Mouse (Mus musculus) ES-Bruce4 (cell line): ENCODE measurements around the gene Rnf224.

ENCODE experiments used
- CTCF ChIP-seq: IDR thresholded peaks from one replicate; pipeline ENCODE4 v1.8.1; 2011; ENCODE audit warnings: low read depth, low read length
- POLR2A ChIP-seq: IDR thresholded peaks from one replicate; pipeline ENCODE4 v1.8.1; 2011; ENCODE audit warnings: low read length; ENCODE audit not compliant: insufficient read depth

- TF ChIP-seq CTCF (no peak), POLR2A (no peak)
These were observed 22.1 kb downstream of the Rnf224 start, which contains the start of gene Stpg3 for GRCm38 (mm10) chr2:25214444-25214843.
